Mouse (Mus musculus) hindbrain, embryonic 15.5 days (tissue): ENCODE data around the gene Dgke. TPM values are rescaled to one million over a fixed set of nuclear protein-coding genes. Genes with fewer than 3 reads are reported as not detected.
"Not testable (repeated sequence)": the region's sequence is repeated elsewhere in the genome, so short reads cannot be mapped to it uniquely, and the experiment has no call there.

Source experiments
- ATAC-seq: fragments of 200-750 bp; cut with Nextera tagmentation; 2 replicates; pipeline ENCODE4 v1.8.0; 2017; ENCODE audit warnings: low read depth, moderate number of reproducible peaks, moderate TSS enrichment; ENCODE audit not compliant: low FRiP score
- H3K27ac ChIP-seq: fragments of 300-500 bp; sonication (generic); replicated peaks from 2 replicates; pipeline ENCODE4 v1.5.1; 2015; ENCODE audit warnings: mild to moderate bottlenecking, inconsistent platforms
- H3K27me3 ChIP-seq: fragments of 300-500 bp; sonication (generic); 2 replicates; pipeline ENCODE4 v1.6.1; 2015; ENCODE audit warnings: control low read depth, inconsistent platforms
- H3K36me3 ChIP-seq: fragments of 300-500 bp; sonication (generic); 2 replicates; pipeline ENCODE4 v1.6.1; 2015; ENCODE audit warnings: control low read depth, inconsistent platforms
- H3K4me1 ChIP-seq: fragments of 300-500 bp; sonication (generic); replicated peaks from 2 replicates; pipeline ENCODE4 v1.6.1; 2015; ENCODE audit warnings: control low read depth, inconsistent platforms
- H3K4me2 ChIP-seq: fragments of 300-500 bp; sonication (generic); 2 replicates; pipeline ENCODE4 v1.6.1; 2015; ENCODE audit warnings: moderate library complexity, mild to moderate bottlenecking, inconsistent platforms
- H3K4me3 ChIP-seq: fragments of 300-500 bp; sonication (generic); 2 replicates; pipeline ENCODE4 v1.5.1; 2015; ENCODE audit warnings: mild to moderate bottlenecking, inconsistent platforms
- H3K9ac ChIP-seq: fragments of 300-500 bp; sonication (generic); 2 replicates; pipeline ENCODE4 v1.6.1; 2015; ENCODE audit warnings: inconsistent platforms
- H3K9me3 ChIP-seq: fragments of 300-500 bp; sonication (generic); 2 replicates; pipeline ENCODE4 v1.6.1; 2016; ENCODE audit warnings: control low read depth, inconsistent platforms
- WGBS: fragments of 180-500 bp; shearing (Covaris S2); methylation state at CpG from one replicate; pipeline ENCODE4 v1.1.7; 2015; 5-methylcytosine and 5-hydroxymethylcytosine counted together
- polyA plus RNA-seq: library from polyadenylated mRNA; unstranded; fragments of >200 nt; fragmentation: Nextera tagmentation; extraction: Ambion mirVana; gene quantifications from 2 replicates; pipeline ENCODE4 v1.2.1, GENCODE M21; 2015

The Dgke gene
- polyA plus RNA-seq, 1 experiment from 2014 or later = 17.2 TPM

GRCm38 (mm10) chr11:89055931-89056690 lies 10.5 kb downstream of the Dgke start:
- peaks cover 31% of the 10 kb centered on the region for H3K4me1 ChIP-seq

GRCm38 (mm10) chr11:89051767-89052166 lies 14.9 kb downstream of the Dgke start:
- H3K9ac ChIP-seq = no peak overlapping the region
- H3K4me3 ChIP-seq = no peak overlapping the region
- H3K4me1 ChIP-seq = peaks cover 4% of the 10 kb centered on the region; the same call in 1 of the 2 replicates
- ATAC-seq = no peak
- no peaks in the 10 kb centered on the region for H3K27me3 ChIP-seq
- 95% methylated on average over 6 of the region's 6 CpGs for WGBS
- no peak overlapping the region for H3K27ac ChIP-seq
- no peaks in the 10 kb centered on the region for H3K9me3 ChIP-seq
- H3K36me3 ChIP-seq = peaks cover 43% of the 10 kb centered on the region
- H3K4me2 ChIP-seq = no peak overlapping the region

More at GRCm38 (mm10) chr11:89055931-89056690, 10.5 kb downstream of the Dgke start:
- Histone ChIP-seq H3K9ac (no peak overlapping the region), H3K4me3 (no peak overlapping the region), H3K36me3 (peaks cover 13% of the 10 kb centered on the region), H3K27ac (no peak overlapping the region), H3K9me3 (no peaks in the 10 kb centered on the region), H3K27me3 (no peaks in the 10 kb centered on the region), H3K4me2 (no peak overlapping the region)
- 81% methylated on average over 13 of the region's 13 CpGs for WGBS
- ATAC-seq = no peak

GRCm38 (mm10) chr11:89046021-89046420 lies 20.6 kb downstream of the Dgke start:
- no peaks in the 10 kb centered on the region for H3K4me1 ChIP-seq
- H3K27ac ChIP-seq = no peak overlapping the region
- ATAC-seq = no peak
- H3K9me3 ChIP-seq = no peaks in the 10 kb centered on the region
- no peak overlapping the region for H3K4me3 ChIP-seq
- no peak overlapping the region for H3K9ac ChIP-seq
- WGBS = 93% methylated on average over 3 of the region's 3 CpGs
- H3K36me3 ChIP-seq = peaks cover 70% of the 10 kb centered on the region
- no peaks in the 10 kb centered on the region for H3K27me3 ChIP-seq
- H3K4me2 ChIP-seq = no peak overlapping the region

- not testable (repeated sequence) for H3K27me3 ChIP-seq, H3K9me3 ChIP-seq, H3K27ac ChIP-seq, H3K4me2 ChIP-seq, H3K4me1 ChIP-seq, ATAC-seq, H3K9ac ChIP-seq, H3K4me3 ChIP-seq
- H3K36me3 ChIP-seq = peaks cover 72% of the 10 kb centered on the region
- WGBS = 99% methylated on average over 3 of the region's 3 CpGs
Measured at GRCm38 (mm10) chr11:89045501-89045900, 21.1 kb downstream of the Dgke start.

GRCm38 (mm10) chr11:89043046-89043445 lies 23.6 kb downstream of the Dgke start:
- H3K4me2 ChIP-seq = no peak overlapping the region
- peaks cover 77% of the 10 kb centered on the region for H3K36me3 ChIP-seq
- H3K27me3 ChIP-seq = no peaks in the 10 kb centered on the region
- no peak overlapping the region for H3K9ac ChIP-seq
- no peak overlapping the region for H3K4me3 ChIP-seq
- no peak for ATAC-seq
- WGBS = 81% methylated on average over 7 of the region's 7 CpGs
- H3K27ac ChIP-seq = no peak overlapping the region
- H3K9me3 ChIP-seq = no peaks in the 10 kb centered on the region
- no peaks in the 10 kb centered on the region for H3K4me1 ChIP-seq

GRCm38 (mm10) chr11:89041073-89041472 lies 25.6 kb downstream of the Dgke start:
- not testable (repeated sequence) for H3K9ac ChIP-seq, H3K4me1 ChIP-seq, H3K27ac ChIP-seq, ATAC-seq, H3K4me2 ChIP-seq, H3K4me3 ChIP-seq, H3K9me3 ChIP-seq, H3K27me3 ChIP-seq
- peaks cover 71% of the 10 kb centered on the region for H3K36me3 ChIP-seq
- WGBS = 93% methylated on average over 6 of the region's 7 CpGs

GRCm38 (mm10) chr11:89039325-89039724 lies 27.3 kb downstream of the Dgke start:
- ATAC-seq = no peak
- H3K36me3 ChIP-seq = peaks cover 54% of the 10 kb centered on the region
- WGBS = 35% methylated on average over 3 of the region's 3 CpGs

GRCm38 (mm10) chr11:89038496-89038895 lies 28.2 kb downstream of the Dgke start:
- H3K4me1 ChIP-seq = no peaks in the 10 kb centered on the region
- no peak overlapping the region for H3K27ac ChIP-seq
- ATAC-seq = no peak
- H3K4me3 ChIP-seq = no peak overlapping the region
- H3K9me3 ChIP-seq = no peaks in the 10 kb centered on the region
- peaks cover 52% of the 10 kb centered on the region for H3K36me3 ChIP-seq
- H3K4me2 ChIP-seq = no peak overlapping the region
- WGBS = 85% methylated on average over 6 of the region's 6 CpGs
- H3K27me3 ChIP-seq = no peaks in the 10 kb centered on the region
- H3K9ac ChIP-seq = no peak overlapping the region

More at GRCm38 (mm10) chr11:89039325-89039724, 27.3 kb downstream of the Dgke start:
- H3K27me3 ChIP-seq = no peaks in the 10 kb centered on the region
- H3K4me1 ChIP-seq = no peaks in the 10 kb centered on the region
- H3K27ac ChIP-seq = no peak overlapping the region
- no peaks in the 10 kb centered on the region for H3K9me3 ChIP-seq
- no peak overlapping the region for H3K4me3 ChIP-seq
- no peak overlapping the region for H3K9ac ChIP-seq
- H3K4me2 ChIP-seq = no peak overlapping the region

GRCm38 (mm10) chr11:89035552-89035951 lies 31.1 kb downstream of the Dgke start:
- ATAC-seq = no peak
- H3K9ac ChIP-seq = no peak overlapping the region
- H3K4me1 ChIP-seq = no peaks in the 10 kb centered on the region
- WGBS = 86% methylated on average over 3 of the region's 3 CpGs
- no peak overlapping the region for H3K27ac ChIP-seq
- no peaks in the 10 kb centered on the region for H3K9me3 ChIP-seq
- H3K4me2 ChIP-seq = no peak overlapping the region
- H3K36me3 ChIP-seq = peaks cover 38% of the 10 kb centered on the region
- H3K27me3 ChIP-seq = no peaks in the 10 kb centered on the region
- H3K4me3 ChIP-seq = no peak overlapping the region

- no peak for ATAC-seq
Measured at GRCm38 (mm10) chr11:89034592-89034991, 32.1 kb downstream of the Dgke start.

GRCm38 (mm10) chr11:89031189-89031588 lies 35.5 kb downstream of the Dgke start:
- H3K4me2 ChIP-seq = no peak overlapping the region
- H3K27ac ChIP-seq = no peak overlapping the region
- no peak overlapping the region for H3K4me3 ChIP-seq
- WGBS = 97% methylated on average over 1 of the region's 1 CpGs
- H3K9ac ChIP-seq = no peak overlapping the region
- ATAC-seq = no peak
- H3K27me3 ChIP-seq = no peaks in the 10 kb centered on the region
- H3K9me3 ChIP-seq = no peaks in the 10 kb centered on the region
- H3K4me1 ChIP-seq = no peaks in the 10 kb centered on the region
- H3K36me3 ChIP-seq = peaks cover 4% of the 10 kb centered on the region; the same call in 1 of the 2 replicates

More at GRCm38 (mm10) chr11:89034592-89034991, 32.1 kb downstream of the Dgke start:
- no peaks in the 10 kb centered on the region for H3K27me3 ChIP-seq
- H3K27ac ChIP-seq = no peak overlapping the region
- peaks cover 28% of the 10 kb centered on the region for H3K36me3 ChIP-seq
- no peak overlapping the region for H3K9ac ChIP-seq
- H3K4me3 ChIP-seq = no peak overlapping the region
- no peaks in the 10 kb centered on the region for H3K4me1 ChIP-seq
- no peaks in the 10 kb centered on the region for H3K9me3 ChIP-seq
- H3K4me2 ChIP-seq = no peak overlapping the region

GRCm38 (mm10) chr11:89030552-89030951 lies 36.1 kb downstream of the Dgke start:
- Histone ChIP-seq H3K27me3 (no peaks in the 10 kb centered on the region), H3K36me3 (peaks cover 4% of the 10 kb centered on the region; the same call in 1 of the 2 replicates), H3K4me1 (no peaks in the 10 kb centered on the region), H3K27ac (no peak overlapping the region), H3K4me3 (no peak overlapping the region), H3K9ac (no peak overlapping the region), H3K4me2 (no peak overlapping the region), H3K9me3 (no peaks in the 10 kb centered on the region)
- ATAC-seq = no peak
- WGBS = 76% methylated on average over 6 of the region's 6 CpGs
